Mouse (Mus musculus): Measurements from ENCODE around the gene Scn8a. TPM values are rescaled to one million over a fixed set of nuclear protein-coding genes. Genes with fewer than 3 reads are reported as not detected.
A peak's percentile ranks its signal among the peaks of the same experiment; 100 is the strongest.

Gene Scn8a
- polyA plus RNA-seq, 1 experiment from 2014 or later: 13.2 TPM

DNA sequence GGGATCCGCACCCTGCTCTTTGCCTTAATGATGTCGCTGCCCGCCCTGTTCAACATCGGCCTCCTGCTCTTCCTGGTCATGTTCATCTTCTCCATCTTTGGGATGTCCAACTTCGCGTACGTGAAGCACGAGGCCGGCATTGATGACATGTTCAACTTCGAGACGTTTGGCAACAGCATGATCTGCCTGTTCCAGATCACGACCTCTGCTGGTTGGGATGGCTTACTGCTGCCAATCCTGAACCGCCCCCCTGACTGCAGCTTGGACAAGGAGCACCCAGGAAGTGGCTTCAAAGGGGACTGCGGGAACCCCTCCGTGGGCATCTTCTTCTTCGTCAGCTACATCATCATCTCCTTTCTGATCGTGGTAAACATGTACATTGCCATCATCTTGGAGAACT, 170.0 kb downstream of the Scn8a start:
- in situ Hi-C loops (cut with MboI; ENCODE audit: low pct_unique_long_range_greater_than_20kb): no loop called here
- no peaks in the 10 kb centered on the region for H3K27me3 ChIP-seq
- ChIA-PET CTCF (no interaction called here), POLR2A (no interaction called here)
- DNase-seq (ENCODE audit: low read depth, low spot score): no peak
- ATAC-seq: no peak
- no peak for TF ChIP-seq CTCF (IDR thresholded peaks at IDR 0.05)

DNA sequence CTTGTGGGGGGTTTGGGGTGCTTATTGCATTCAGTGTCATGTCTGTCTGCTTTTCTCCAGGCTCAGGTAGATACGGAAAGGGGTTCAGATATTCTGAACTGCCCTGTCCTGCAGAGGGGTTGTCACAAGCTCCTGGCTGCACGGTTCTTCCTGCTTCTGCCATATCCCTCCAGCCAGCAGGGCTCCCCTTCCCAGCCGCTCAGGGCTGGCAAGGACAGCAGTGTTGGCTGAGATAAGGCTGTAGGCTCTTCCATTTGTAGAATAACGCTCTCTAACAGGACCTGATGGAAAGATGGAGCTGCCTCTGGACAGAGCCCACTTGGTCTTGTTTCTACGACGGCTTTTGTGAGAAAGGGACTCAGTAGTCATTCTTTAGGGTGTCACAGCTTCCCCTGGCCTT, 172.3 kb downstream of the Scn8a start:
- ChIA-PET CTCF (interaction anchor here (0.9 to 2.2 kb wide), 11 partner anchors 9 to 284 kb away, joined by 3 to 8 read pairs (median 4); no protein-coding TSS in a partner anchor), POLR2A (no interaction called here)
- TF ChIP-seq CTCF (IDR thresholded peaks at IDR 0.05): no peak
- in situ Hi-C loops (cut with MboI; ENCODE audit: low pct_unique_long_range_greater_than_20kb): no loop called here
- DNase-seq (ENCODE audit: low read depth, low spot score) (no peak), ATAC-seq (no peak)
- H3K27me3 ChIP-seq: no peaks in the 10 kb centered on the region

DNA sequence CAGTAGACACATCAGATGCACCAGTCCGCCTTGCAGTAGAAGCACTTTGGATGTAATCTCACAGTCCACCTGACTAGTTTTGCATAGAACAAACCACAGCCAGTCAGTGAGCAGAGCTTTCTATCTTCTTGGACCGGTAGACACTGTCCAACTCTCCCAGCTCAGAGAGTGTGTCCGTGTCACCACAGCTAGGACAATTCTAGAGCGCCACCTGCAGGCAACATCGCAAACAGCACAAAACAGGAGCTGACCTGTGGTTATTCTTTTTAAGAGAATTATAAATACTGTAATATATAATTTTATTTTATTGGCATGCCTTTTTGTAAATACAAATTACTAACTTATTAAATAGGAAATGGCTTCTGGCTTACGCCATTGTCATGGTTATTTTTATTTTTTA, 173.0 kb downstream of the Scn8a start:
- no peak for TF ChIP-seq CTCF (IDR thresholded peaks at IDR 0.05)
- no peaks in the 10 kb centered on the region for H3K27me3 ChIP-seq
- CTCF ChIA-PET: interaction anchor here (0.9 to 2.2 kb wide), 11 partner anchors 9 to 285 kb away, joined by 3 to 8 read pairs (median 4); no protein-coding TSS in a partner anchor
- DNase-seq (ENCODE audit: low read depth, low spot score): peak; percentile 4
- POLR2A ChIA-PET: no interaction called here
- in situ Hi-C loops (cut with MboI; ENCODE audit: low pct_unique_long_range_greater_than_20kb): no loop called here
- no peak for ATAC-seq

DNA sequence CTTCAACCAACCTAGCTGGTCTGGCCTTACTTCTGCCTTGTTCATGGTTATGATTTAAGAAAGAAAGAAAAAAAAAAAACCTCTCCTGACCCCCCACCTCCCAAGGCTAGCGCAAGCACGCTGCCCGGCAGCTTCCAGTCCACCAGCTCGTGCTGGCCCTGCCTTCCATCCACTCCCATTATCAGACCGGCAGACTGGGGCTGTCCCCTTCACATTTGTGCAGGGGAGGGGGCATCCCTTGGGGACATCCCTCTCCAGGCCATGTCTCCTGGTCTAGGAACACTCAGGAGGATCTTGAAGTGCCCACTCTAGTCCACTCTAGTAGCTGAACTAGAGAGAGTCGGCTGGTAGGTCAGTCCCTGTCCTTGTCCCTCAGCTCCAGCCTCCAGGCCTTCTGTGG, 174.9 kb downstream of the Scn8a start:
- POLR2A ChIA-PET: no interaction called here
- no peak for ATAC-seq
- H3K27me3 ChIP-seq: no peaks in the 10 kb centered on the region
- CTCF ChIA-PET: no interaction called here
- no peak for DNase-seq (ENCODE audit: low read depth, low spot score)
- in situ Hi-C loops (cut with MboI; ENCODE audit: low pct_unique_long_range_greater_than_20kb): no loop called here
- TF ChIP-seq CTCF (IDR thresholded peaks at IDR 0.05): no peak

DNA sequence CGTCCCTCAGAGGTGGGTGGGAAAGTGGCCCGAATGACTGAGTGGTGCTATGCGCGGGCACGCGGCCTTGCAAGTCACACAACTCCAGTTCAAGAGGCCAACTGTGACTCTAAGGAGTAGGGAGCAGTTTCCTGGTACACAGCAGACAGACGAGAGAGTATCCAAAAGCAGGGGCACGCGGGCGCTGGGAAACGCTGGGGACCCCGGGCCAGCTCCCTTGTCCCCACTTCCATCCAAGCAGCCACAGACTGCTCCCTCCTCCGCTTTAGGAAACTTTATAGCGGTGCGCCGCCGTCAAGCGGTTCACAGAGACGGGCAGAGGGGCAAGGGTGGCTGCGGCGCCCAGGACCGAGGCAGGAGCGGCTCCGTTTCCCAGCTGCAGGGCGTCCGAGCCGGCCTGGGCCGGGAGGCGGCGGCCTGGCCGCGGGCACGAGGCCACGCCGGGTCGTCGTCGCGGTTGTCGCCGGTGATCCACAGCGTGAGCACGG, 176.4 kb downstream of the Scn8a start:
- no peak for TF ChIP-seq CTCF (IDR thresholded peaks at IDR 0.05)

DNA sequence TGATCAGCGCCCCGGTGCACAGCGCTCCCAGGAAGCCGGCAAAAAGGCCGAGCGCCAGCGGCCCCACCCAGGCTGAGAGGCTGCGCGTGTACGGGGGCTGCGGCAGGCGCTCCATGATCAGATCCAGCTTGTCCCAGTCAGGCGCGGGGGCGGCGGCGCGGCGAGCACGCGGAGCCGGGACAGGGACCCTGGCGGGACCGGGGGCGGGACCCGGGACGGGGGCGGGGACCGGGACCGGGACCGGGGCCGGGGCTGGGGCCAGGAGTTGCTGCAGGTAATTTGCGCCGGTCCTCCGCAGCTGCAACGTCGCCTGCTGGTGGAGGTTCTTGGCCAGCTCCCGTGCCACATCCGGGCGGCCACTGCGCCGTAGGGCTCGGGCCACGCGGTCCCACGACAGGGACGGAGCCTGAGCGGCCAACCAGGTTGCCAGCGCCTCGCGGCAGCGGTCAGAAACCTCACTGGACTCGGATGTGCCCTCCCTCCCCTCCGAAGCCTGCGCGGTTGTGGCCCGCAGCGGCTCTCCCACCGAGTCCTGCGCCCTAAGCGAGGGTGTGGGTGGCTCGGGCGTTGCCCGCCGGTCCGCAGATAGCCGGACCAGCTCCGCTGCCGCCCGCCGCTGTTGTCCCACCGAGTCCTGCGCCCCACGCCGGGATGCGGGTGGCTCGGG, 177.0 kb downstream of the Scn8a start:
- in situ Hi-C loops (cut with MboI; ENCODE audit: low pct_unique_long_range_greater_than_20kb): no loop called here
- no peak for TF ChIP-seq CTCF (IDR thresholded peaks at IDR 0.05)
- no peaks in the 10 kb centered on the region for H3K27me3 ChIP-seq
- ChIA-PET CTCF (no interaction called here), POLR2A (no interaction called here)
- ATAC-seq (peak; percentile 22), DNase-seq (ENCODE audit: low read depth, low spot score) (no peak)

More for the DNA sequence above, 176.4 kb downstream of the Scn8a start:
- POLR2A ChIA-PET: no interaction called here
- CTCF ChIA-PET: no interaction called here
- DNase-seq (ENCODE audit: low read depth, low spot score): no peak
- ATAC-seq: no peak
- no peaks in the 10 kb centered on the region for H3K27me3 ChIP-seq
- in situ Hi-C loops (cut with MboI; ENCODE audit: low pct_unique_long_range_greater_than_20kb): no loop called here

DNA sequence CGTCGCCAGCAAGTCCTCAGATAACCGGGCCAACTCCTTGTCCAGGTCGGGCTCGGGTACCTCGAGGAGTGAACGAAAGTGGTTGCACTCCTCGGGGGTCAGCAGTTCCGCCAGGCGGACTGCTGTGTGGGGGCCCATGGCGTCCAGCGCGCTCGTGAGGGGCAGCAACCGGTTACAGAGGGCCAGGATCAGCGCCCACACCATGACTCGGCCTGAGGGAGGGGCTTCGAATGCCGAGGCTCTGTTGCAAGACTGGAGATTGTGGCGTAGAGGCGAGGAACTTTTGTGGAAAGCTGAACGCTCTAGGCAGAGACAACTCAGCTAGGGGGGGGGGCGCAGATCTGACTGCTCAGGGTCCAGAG, 177.5 kb downstream of the Scn8a start, which contains the start of gene Gm47841:
Gene Gm47841 (minus strand): TSS at position 204 of the 362 bp plus-strand sequence.
- no peak for TF ChIP-seq CTCF (IDR thresholded peaks at IDR 0.05)
- H3K27me3 ChIP-seq: no peaks in the 10 kb centered on the region
- DNase-seq (ENCODE audit: low read depth, low spot score): no peak
- POLR2A ChIA-PET: no interaction called here
- ATAC-seq: no peak
- CTCF ChIA-PET: no interaction called here
- in situ Hi-C loops (cut with MboI; ENCODE audit: low pct_unique_long_range_greater_than_20kb): no loop called here

DNA sequence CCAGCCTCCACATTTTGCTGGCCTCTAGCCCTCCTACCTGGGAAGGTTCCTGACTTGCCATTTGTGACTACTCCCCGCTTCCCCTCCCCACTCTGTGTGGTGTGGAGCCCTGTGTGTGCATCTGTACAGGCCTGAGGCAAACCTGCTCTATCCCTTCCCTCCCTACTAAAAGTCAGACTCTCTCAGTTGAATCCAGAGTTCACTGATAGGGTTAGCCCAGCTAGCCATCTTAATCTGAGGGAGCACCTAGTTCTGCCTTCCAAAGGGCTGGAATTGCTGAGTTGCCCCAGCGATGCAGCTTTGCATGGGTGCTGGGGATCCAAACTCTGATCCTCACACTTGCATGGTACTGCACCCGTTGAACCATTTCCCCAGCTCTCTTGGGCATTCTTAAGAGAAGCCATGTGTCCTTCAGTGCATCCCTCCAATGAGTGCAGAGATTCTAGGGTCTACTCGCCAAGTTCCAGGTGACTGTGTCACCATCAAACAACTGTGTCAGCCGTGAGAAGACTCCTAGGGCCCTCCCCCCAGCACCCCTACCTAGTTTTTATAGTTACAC, 178.8 kb downstream of the Scn8a start:
- no peak for TF ChIP-seq CTCF (IDR thresholded peaks at IDR 0.05)
- CTCF ChIA-PET: no interaction called here
- in situ Hi-C loops (cut with MboI; ENCODE audit: low pct_unique_long_range_greater_than_20kb): no loop called here
- no peaks in the 10 kb centered on the region for H3K27me3 ChIP-seq
- POLR2A ChIA-PET: no interaction called here
- DNase-seq (ENCODE audit: low read depth, low spot score) (no peak), ATAC-seq (no peak)

DNA sequence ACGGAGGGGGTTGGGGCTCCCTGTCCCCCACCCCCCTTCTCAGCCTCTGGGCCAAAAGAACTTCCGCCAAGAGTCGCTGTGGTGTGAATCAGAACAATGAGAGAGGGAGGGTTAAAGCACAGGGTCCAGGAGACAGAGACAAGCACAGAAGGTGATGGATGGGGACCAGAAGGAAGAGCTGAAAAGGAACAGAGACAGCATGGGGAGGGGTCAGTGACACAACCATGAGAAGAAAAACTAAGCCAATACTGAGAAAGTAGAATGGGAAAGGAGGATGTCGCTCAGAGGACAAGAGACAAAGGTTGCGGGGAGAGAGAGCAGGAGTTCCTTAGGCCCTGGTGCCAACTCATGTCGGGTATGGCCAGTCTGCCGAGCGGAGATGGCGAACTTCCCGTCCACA, 182.2 kb downstream of the Scn8a start:
- no peak for ATAC-seq
- no peak for TF ChIP-seq CTCF (IDR thresholded peaks at IDR 0.05)
- no peaks in the 10 kb centered on the region for H3K27me3 ChIP-seq
- in situ Hi-C loops (cut with MboI; ENCODE audit: low pct_unique_long_range_greater_than_20kb): no loop called here
- CTCF ChIA-PET: no interaction called here
- no peak for DNase-seq (ENCODE audit: low read depth, low spot score)
- POLR2A ChIA-PET: interaction anchor here (0.5 kb wide), 1 partner anchor 25 kb away, joined by 4 read pairs; no protein-coding TSS in a partner anchor

DNA sequence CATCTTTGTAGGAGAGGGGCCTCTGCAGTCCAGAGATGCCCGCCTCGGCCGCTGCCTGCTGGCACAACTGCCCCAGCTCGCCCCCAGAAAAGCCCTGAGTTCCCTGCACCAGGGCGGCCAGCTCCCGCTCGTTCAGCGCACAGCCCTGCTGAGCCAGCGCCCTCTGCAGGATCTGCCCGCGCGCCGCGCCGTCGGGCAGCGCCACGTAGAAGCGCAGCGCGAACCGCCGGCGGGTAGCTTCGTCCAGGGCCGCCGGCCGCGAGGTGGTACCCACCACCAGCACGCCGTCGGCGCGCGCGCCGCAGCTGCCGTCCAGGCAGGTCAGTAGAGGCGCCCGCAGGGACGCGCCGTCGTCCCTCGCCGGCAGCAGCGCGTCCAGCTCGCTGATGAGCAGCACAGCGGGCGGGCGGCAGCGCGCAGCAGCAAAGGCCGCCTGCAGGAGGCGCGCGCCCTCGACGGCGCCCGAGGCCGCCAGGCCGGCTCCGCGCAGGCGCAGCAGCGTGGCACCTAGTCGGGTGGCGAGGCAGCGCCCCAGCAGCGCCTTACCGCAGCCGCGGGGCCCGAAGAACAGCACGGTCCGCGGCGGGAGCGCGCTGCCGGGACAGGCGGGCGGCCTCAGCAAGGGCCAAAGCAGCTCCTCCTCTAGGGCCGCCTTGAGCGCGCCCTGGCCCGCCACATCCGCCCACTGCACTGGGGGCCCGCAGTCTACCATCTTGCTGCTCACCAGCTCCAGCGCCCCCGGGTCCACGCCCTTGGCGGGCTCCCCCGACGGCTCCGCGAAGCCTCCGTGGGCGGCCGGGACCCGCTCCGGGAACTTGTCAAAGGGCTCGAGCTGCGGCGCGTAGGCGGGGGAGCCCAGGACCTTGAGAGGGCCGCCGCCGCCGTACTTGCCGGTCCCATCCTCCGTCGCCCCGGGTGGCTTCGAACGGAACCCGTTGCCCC, 183.2 kb downstream of the Scn8a start:
- no peaks in the 10 kb centered on the region for H3K27me3 ChIP-seq
- no peak for ATAC-seq
- in situ Hi-C loops (cut with MboI; ENCODE audit: low pct_unique_long_range_greater_than_20kb): no loop called here
- CTCF ChIA-PET: no interaction called here
- POLR2A ChIA-PET: interaction anchor here (0.5 kb wide), 1 partner anchor 24 kb away, joined by 4 read pairs; no protein-coding TSS in a partner anchor
- no peak for TF ChIP-seq CTCF (IDR thresholded peaks at IDR 0.05)
- DNase-seq (ENCODE audit: low read depth, low spot score): no peak
